ENCODE assay signal across 17 mouse cellular contexts in genomic region chr3:66576659-66577058, GRCm38 (mm10).
"Had no signal": no experiment of that assay in that cellular context is flagged by ENCODE, and none has a peak within 500 bp of the region (broad histone marks: within the 10 kb centered on the region; RNA-seq: fewer than 3 reads in every experiment).

No protein-coding gene starts in this region.

- H3K36me3 ChIP-seq: limb, embryonic 15.5 days; lung, embryonic 15.5 days; midbrain, embryonic 12.5 days; neural tube, embryonic 12.5 days; stomach, embryonic 15.5 days had no signal

- H3K4me2 ChIP-seq: limb, embryonic 15.5 days; lung, embryonic 15.5 days; midbrain, embryonic 12.5 days; neural tube, embryonic 12.5 days; stomach, embryonic 15.5 days had no signal

- H3K4me3 ChIP-seq: limb, embryonic 15.5 days; lung, embryonic 15.5 days; megakaryocyte, embryonic 14.5 days; midbrain, embryonic 12.5 days; neural tube, embryonic 12.5 days; stomach, embryonic 15.5 days had no signal

- ATAC-seq: lung, postnatal 0 days had no signal

- H3K27ac ChIP-seq: limb, embryonic 15.5 days; lung, embryonic 15.5 days; macrophage; midbrain, embryonic 12.5 days; neural tube, embryonic 12.5 days; stomach, embryonic 15.5 days; stomach, postnatal 0 days had no signal

- DNase-seq: lung, adult 2 months; lung, postnatal 14 days; lung, postnatal 36 days; midbrain, embryonic 14.5 days; right cerebral cortex, postnatal 14 days; thymus, adult 2 months; thymus, postnatal 25 days; thymus, postnatal 4 days had no signal

- H3K9ac ChIP-seq: limb, embryonic 15.5 days; lung, embryonic 15.5 days; midbrain, embryonic 12.5 days; neural tube, embryonic 12.5 days; stomach, embryonic 15.5 days had no signal

- H3K9me3 ChIP-seq: limb, embryonic 15.5 days; lung, embryonic 15.5 days; megakaryocyte, embryonic 14.5 days; midbrain, embryonic 12.5 days; neural tube, embryonic 12.5 days; stomach, embryonic 15.5 days had no signal

- H3K4me1 ChIP-seq: lung, embryonic 15.5 days; megakaryocyte, embryonic 14.5 days; midbrain, embryonic 12.5 days; neural tube, embryonic 12.5 days; stomach, embryonic 15.5 days had no signal

- H3K27me3 ChIP-seq: limb, embryonic 15.5 days; lung, embryonic 15.5 days; midbrain, embryonic 12.5 days; neural tube, embryonic 12.5 days; stomach, embryonic 15.5 days had no signal
